Mouse (Mus musculus): Measurements from ENCODE around the gene Klra6. TPM values are rescaled to one million over a fixed set of nuclear protein-coding genes. Genes with fewer than 3 reads are reported as not detected.

Klra6 gene
- not detected in 2 replicates for polyA plus RNA-seq (2015; fragmentation: Nextera tagmentation; extraction: Ambion mirVana)

DNA sequence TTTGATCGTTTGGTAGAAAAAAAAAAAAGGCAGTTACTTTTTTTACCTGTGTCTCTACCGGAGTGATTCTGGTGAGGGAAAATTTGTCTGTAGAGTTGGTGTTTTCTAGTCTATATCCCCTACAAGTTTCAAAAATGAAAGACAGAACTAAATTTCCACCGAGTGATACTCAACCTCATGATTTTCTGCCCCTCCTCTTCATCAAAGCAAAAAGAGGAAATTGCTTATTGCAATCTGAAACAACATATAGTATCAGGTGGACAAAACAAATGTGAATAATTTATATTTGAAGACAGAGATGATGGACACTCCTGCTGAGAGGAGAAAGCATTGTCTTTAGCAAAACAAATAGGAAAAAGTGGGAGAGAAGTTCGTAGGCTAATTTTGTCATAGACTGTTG lies at the start of gene Klra6:
Gene Klra6, minus strand, starts transcription at position 101 of the 400 bp plus-strand sequence.

GRCm38 (mm10) chr6:130067171-130067570 lies 40.4 kb upstream of the Klra6 start, which contains the start of gene Klra4:
Gene Klra4 (minus strand): TSS chr6:130067271.

Other genes starting within 250 kb of the Klra6 start
- not detected in 2 replicates for gene Gm156, start 242.7 kb downstream of the Klra6 start, polyA plus RNA-seq (2015; fragmentation: Nextera tagmentation; extraction: Ambion mirVana)
- gene Gm17631, start 164.3 kb downstream of the Klra6 start, polyA plus RNA-seq (2015; fragmentation: Nextera tagmentation; extraction: Ambion mirVana): not detected in 2 replicates
- not detected in 2 replicates for gene Klra17, start 150.3 kb downstream of the Klra6 start, polyA plus RNA-seq (2015; fragmentation: Nextera tagmentation; extraction: Ambion mirVana)
- gene Klra5, start 109.3 kb downstream of the Klra6 start, polyA plus RNA-seq (2015; fragmentation: Nextera tagmentation; extraction: Ambion mirVana): not detected in 2 replicates
- gene Klra4, start 40.3 kb upstream of the Klra6 start, polyA plus RNA-seq (2015; fragmentation: Nextera tagmentation; extraction: Ambion mirVana): not detected in 2 replicates
- not detected in 2 replicates for gene Klra8, start 102.9 kb upstream of the Klra6 start, polyA plus RNA-seq (2015; fragmentation: Nextera tagmentation; extraction: Ambion mirVana)
- not detected in 2 replicates for gene Klra9, start 166.2 kb upstream of the Klra6 start, polyA plus RNA-seq (2015; fragmentation: Nextera tagmentation; extraction: Ambion mirVana)
- not detected in 2 replicates for gene Klra7, start 206.4 kb upstream of the Klra6 start, polyA plus RNA-seq (2015; fragmentation: Nextera tagmentation; extraction: Ambion mirVana)

Data from neural tube, postnatal 0 days (tissue).